Comparison of ENCODE assay signal across 13 mouse cellular contexts in genomic region chr9:116294073-116294472, GRCm38 (mm10).
A peak's percentile ranks its signal among the peaks of the same experiment; 100 is the strongest.
DNase-seq lines count a peak whose midpoint lies in the region.
"Had no signal": no experiment of that assay in that cellular context is flagged by ENCODE, and none has a peak within 500 bp of the region (broad histone marks: within the 10 kb centered on the region; RNA-seq: fewer than 3 reads in every experiment).

No protein-coding gene starts in this region.

- no peaks in the 10 kb centered on the region for H3K36me3 ChIP-seq in splenic B cell, adult 2 months (ENCODE audit: control insufficient read depth, insufficient read depth, low read length, poor library complexity, severe bottlenecking)
- H3K36me3 ChIP-seq: heart, embryonic 15.5 days; kidney, embryonic 15.5 days; midbrain, embryonic 10.5 days had no signal

- no peaks in the 10 kb centered on the region for H3K27me3 ChIP-seq in splenic B cell, adult 2 months (ENCODE audit: control insufficient read depth, insufficient read depth, low read length, poor library complexity, severe bottlenecking)
- H3K27me3 ChIP-seq: heart, embryonic 15.5 days; kidney, embryonic 15.5 days had no signal

- DNase-seq in B cell, adult 2 months = peak; percentile 24 to 29
- DNase-seq in CD4-positive helper T cell, adult 2 months (ENCODE audit: low read depth, low spot score) = peak; percentile 84
- DNase-seq in lung, postnatal 25 days (ENCODE audit: low spot score) = peak; percentile 52
- peak; percentile 27 for DNase-seq in splenic B cell, adult 2 months (ENCODE audit: low read depth, low spot score)
- no peak for DNase-seq in right cerebral cortex, adult 2 months (ENCODE audit: low spot score in 2 of 2)
- no peak for DNase-seq in kidney, postnatal 14 days
- no peak for DNase-seq in adrenal gland, postnatal 14 days
- DNase-seq: adrenal gland, postnatal 10 days; cerebellum, postnatal 10 days; right cerebral cortex, postnatal 4 days had no signal

Comparison
In these comparisons a context has a peak if more than half of its experiments do, and no peak if none do; other contexts are left out.
1. DNase-seq: peak in B cell, adult 2 months (2 of 2), CD4-positive helper T cell, adult 2 months (single experiment), lung, postnatal 25 days (single experiment) and splenic B cell, adult 2 months (single experiment); none in right cerebral cortex, adult 2 months (0 of 2), kidney, postnatal 14 days (single experiment) and adrenal gland, postnatal 14 days (single experiment).